Mouse (Mus musculus): ENCODE data around the gene Dock10. TPM values are rescaled to one million over a fixed set of nuclear protein-coding genes. Genes with fewer than 3 reads are reported as not detected.
A peak's percentile ranks its signal among the peaks of the same experiment; 100 is the strongest.
"Not testable (repeated sequence)": the region's sequence is repeated elsewhere in the genome, so short reads cannot be mapped to it uniquely, and the experiment has no call there.

Dock10 gene
- polyA plus RNA-seq, 1 experiment from 2014 or later: 5.5 TPM

- 88% methylated on average over 7 of the region's 7 CpGs for WGBS
- no peak overlapping the region for H3K4me2 ChIP-seq
- no peak overlapping the region for H3K27ac ChIP-seq (replicated peaks)
- no peak overlapping the region for H3K4me3 ChIP-seq
- no peak for ATAC-seq (ENCODE audit: low FRiP score, low read depth)
- H3K4me1 ChIP-seq (replicated peaks): peaks cover 19% of the 10 kb centered on the region
- no peak overlapping the region for H3K9ac ChIP-seq
- H3K9me3 ChIP-seq: no peaks in the 10 kb centered on the region
- no peaks in the 10 kb centered on the region for H3K36me3 ChIP-seq
- H3K27me3 ChIP-seq: no peaks in the 10 kb centered on the region
These were observed 2.8 kb downstream of the Dock10 start for GRCm38 (mm10) chr1:80755296-80756059.

DNA sequence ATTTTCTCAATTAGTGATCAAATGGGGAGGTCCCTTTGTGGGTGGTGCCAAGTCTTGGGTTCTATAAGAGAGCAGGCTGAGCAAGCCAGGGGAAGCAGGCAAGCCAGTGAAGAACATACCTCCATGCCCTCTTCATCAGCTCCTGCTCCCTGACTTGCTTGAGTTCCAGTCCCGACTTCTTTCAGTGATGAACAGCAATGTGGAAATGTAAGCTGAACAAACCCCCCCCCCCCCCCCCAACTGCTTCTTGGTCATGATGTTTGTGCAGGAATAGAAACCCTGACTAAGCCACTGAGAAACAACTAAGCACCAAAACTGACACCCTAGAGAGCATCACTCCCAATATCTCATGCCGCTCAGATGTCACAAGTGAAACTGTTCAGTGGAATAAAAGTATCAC lies 9.2 kb downstream of the Dock10 start:
- H3K9me3 ChIP-seq; H3K4me3 ChIP-seq; H3K9ac ChIP-seq; H3K4me1 ChIP-seq (replicated peaks); H3K27ac ChIP-seq (replicated peaks); H3K27me3 ChIP-seq; H3K4me2 ChIP-seq; ATAC-seq (ENCODE audit: low FRiP score, low read depth); H3K36me3 ChIP-seq: not testable (repeated sequence)
- 81% methylated on average over 2 of the region's 2 CpGs for WGBS

- 74% methylated on average over 2 of the region's 2 CpGs for WGBS
- Histone ChIP-seq H3K9me3 (no peaks in the 10 kb centered on the region), H3K4me3 (no peak overlapping the region), H3K36me3 (no peaks in the 10 kb centered on the region), H3K9ac (no peak overlapping the region), H3K27me3 (no peaks in the 10 kb centered on the region), H3K27ac (replicated peaks) (no peak overlapping the region), H3K4me2 (no peak overlapping the region), H3K4me1 (replicated peaks) (no peaks in the 10 kb centered on the region)
- no peak for ATAC-seq (ENCODE audit: low FRiP score, low read depth)
These were observed 11.4 kb downstream of the Dock10 start for GRCm38 (mm10) chr1:80746691-80747463.

DNA sequence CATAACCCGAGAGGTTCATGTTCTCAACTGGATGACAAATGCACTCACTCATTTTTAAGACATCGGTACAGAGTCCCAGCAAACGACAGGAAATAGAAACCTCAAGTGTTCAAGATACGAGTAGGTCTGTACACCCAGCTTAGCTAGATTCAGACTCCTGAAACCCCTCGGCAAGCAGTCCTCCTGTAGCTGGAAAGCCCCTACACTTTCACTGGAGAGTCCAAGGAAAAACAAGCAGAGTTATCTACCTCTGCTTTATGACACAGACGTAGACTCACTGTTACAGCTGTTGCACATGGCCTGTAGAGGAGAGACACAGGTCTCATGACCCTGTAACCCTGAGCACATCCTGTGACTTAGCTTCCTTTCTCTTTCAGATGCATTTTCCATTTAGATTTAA lies 12.1 kb downstream of the Dock10 start:
- Histone ChIP-seq H3K27ac (replicated peaks) (no peak overlapping the region), H3K4me2 (no peak overlapping the region), H3K36me3 (no peaks in the 10 kb centered on the region), H3K9ac (no peak overlapping the region), H3K4me3 (no peak overlapping the region), H3K4me1 (replicated peaks) (no peaks in the 10 kb centered on the region), H3K9me3 (no peaks in the 10 kb centered on the region), H3K27me3 (no peaks in the 10 kb centered on the region)
- ATAC-seq (ENCODE audit: low FRiP score, low read depth): no peak
- 91% methylated on average over 6 of the region's 6 CpGs for WGBS

DNA sequence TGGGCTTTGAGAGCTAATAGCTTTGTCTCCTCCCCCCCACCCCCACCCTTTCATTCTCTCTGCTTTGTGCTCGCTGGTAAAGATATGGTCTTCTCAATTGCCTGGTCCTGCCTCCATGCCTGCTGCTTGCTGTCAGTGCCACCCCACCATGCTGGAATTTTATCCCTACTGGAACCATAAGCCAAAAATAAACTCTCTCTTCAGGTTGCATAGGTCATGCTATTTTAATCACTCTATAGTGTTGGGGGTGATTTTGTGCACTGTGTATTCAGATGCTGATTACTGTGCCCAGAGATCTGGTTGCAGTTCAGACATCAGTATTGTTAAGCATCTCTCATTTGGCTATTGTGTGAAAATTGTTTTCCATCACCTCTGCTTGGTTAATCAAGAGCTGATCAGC lies 18.9 kb downstream of the Dock10 start:
- H3K36me3 ChIP-seq: no peaks in the 10 kb centered on the region
- no peaks in the 10 kb centered on the region for H3K9me3 ChIP-seq
- WGBS: 38% methylated on average over 1 of the region's 1 CpGs
- no peak overlapping the region for H3K27ac ChIP-seq (replicated peaks)
- no peaks in the 10 kb centered on the region for H3K27me3 ChIP-seq
- no peak overlapping the region for H3K4me3 ChIP-seq
- H3K4me1 ChIP-seq (replicated peaks): no peaks in the 10 kb centered on the region
- H3K4me2 ChIP-seq: no peak overlapping the region
- no peak for ATAC-seq (ENCODE audit: low FRiP score, low read depth)
- no peak overlapping the region for H3K9ac ChIP-seq

DNA sequence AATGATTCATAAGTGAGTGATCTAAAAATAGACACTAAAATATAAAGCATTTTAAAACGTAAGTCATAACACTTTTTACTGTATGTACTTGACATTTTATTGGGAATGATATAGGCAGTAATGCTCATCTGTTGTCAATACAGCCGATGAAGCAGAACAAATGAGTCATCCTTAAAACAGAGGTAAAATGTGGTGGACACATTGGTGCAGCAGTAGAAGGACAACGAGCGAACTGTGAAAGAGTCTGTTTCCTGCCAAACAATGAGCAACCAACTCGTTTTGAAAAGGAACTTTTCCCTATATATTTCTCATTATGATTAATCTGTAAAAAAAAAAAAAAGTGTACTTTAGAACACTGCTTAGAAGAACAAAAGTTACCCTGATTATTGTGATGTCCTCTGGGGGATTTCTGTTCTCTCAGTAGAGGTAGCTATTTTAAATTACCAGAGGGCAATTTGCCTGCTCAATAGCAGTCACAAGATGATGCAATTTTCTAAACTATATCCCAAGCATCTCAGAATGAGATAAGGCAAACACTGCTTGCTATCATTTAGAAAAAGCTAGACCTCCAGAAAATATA lies 20.4 kb downstream of the Dock10 start:
- Histone ChIP-seq H3K27me3 (no peaks in the 10 kb centered on the region), H3K4me1 (replicated peaks) (no peaks in the 10 kb centered on the region), H3K4me3 (no peak overlapping the region), H3K9ac (no peak overlapping the region), H3K27ac (replicated peaks) (no peak overlapping the region), H3K4me2 (no peak overlapping the region), H3K9me3 (no peaks in the 10 kb centered on the region), H3K36me3 (no peaks in the 10 kb centered on the region)
- ATAC-seq (ENCODE audit: low FRiP score, low read depth): no peak
- WGBS: 79% methylated on average over 5 of the region's 5 CpGs

GRCm38 (mm10) chr1:80730582-80730981 lies 27.7 kb downstream of the Dock10 start:
- Histone ChIP-seq H3K27ac (replicated peaks) (no peak overlapping the region), H3K9ac (no peak overlapping the region), H3K27me3 (no peaks in the 10 kb centered on the region), H3K36me3 (no peaks in the 10 kb centered on the region), H3K9me3 (no peaks in the 10 kb centered on the region), H3K4me2 (no peak overlapping the region), H3K4me1 (replicated peaks) (no peaks in the 10 kb centered on the region), H3K4me3 (no peak overlapping the region)
- WGBS: 83% methylated on average over 5 of the region's 5 CpGs
- ATAC-seq (ENCODE audit: low FRiP score, low read depth): no peak

- Histone ChIP-seq H3K4me1 (replicated peaks) (no peaks in the 10 kb centered on the region), H3K9ac (no peak overlapping the region), H3K27ac (replicated peaks) (no peak overlapping the region), H3K4me3 (no peak overlapping the region), H3K4me2 (no peak overlapping the region), H3K36me3 (no peaks in the 10 kb centered on the region), H3K9me3 (no peaks in the 10 kb centered on the region), H3K27me3 (no peaks in the 10 kb centered on the region)
- WGBS: 95% methylated on average over 4 of the region's 4 CpGs
- ATAC-seq (ENCODE audit: low FRiP score, low read depth): no peak
These were observed 28.2 kb downstream of the Dock10 start for GRCm38 (mm10) chr1:80730174-80730573.

- H3K27me3 ChIP-seq: no peaks in the 10 kb centered on the region
- 0 out of 2 replicates have a peak, but pooled peaks have one; percentile 38 for ATAC-seq (ENCODE audit: low FRiP score, low read depth)
- 60% methylated on average over 1 of the region's 1 CpGs for WGBS
- H3K27ac ChIP-seq (replicated peaks): no peak overlapping the region
- no peaks in the 10 kb centered on the region for H3K36me3 ChIP-seq
- H3K9me3 ChIP-seq: no peaks in the 10 kb centered on the region
- no peak overlapping the region for H3K9ac ChIP-seq
- H3K4me3 ChIP-seq: no peak overlapping the region
- no peak overlapping the region for H3K4me2 ChIP-seq
- H3K4me1 ChIP-seq (replicated peaks): no peaks in the 10 kb centered on the region
These were observed 30.1 kb downstream of the Dock10 start for GRCm38 (mm10) chr1:80728183-80728582.

- Histone ChIP-seq H3K9ac (no peak overlapping the region), H3K9me3 (no peaks in the 10 kb centered on the region), H3K4me1 (replicated peaks) (no peaks in the 10 kb centered on the region), H3K27me3 (no peaks in the 10 kb centered on the region), H3K4me3 (no peak overlapping the region), H3K4me2 (no peak overlapping the region), H3K27ac (replicated peaks) (no peak overlapping the region), H3K36me3 (no peaks in the 10 kb centered on the region)
- no peak for ATAC-seq (ENCODE audit: low FRiP score, low read depth)
- WGBS: 80% methylated on average over 4 of the region's 4 CpGs
These were observed 30.9 kb downstream of the Dock10 start for GRCm38 (mm10) chr1:80727403-80727802.

GRCm38 (mm10) chr1:80722647-80723046 lies 35.7 kb downstream of the Dock10 start:
- no peaks in the 10 kb centered on the region for H3K4me1 ChIP-seq (replicated peaks)
- WGBS: 50% methylated on average over 4 of the region's 4 CpGs
- H3K9ac ChIP-seq: no peak overlapping the region
- no peaks in the 10 kb centered on the region for H3K9me3 ChIP-seq
- no peak overlapping the region for H3K4me2 ChIP-seq
- H3K36me3 ChIP-seq: no peaks in the 10 kb centered on the region
- H3K27ac ChIP-seq (replicated peaks): no peak overlapping the region
- no peak for ATAC-seq (ENCODE audit: low FRiP score, low read depth)
- H3K27me3 ChIP-seq: no peaks in the 10 kb centered on the region
- H3K4me3 ChIP-seq: no peak overlapping the region

DNA sequence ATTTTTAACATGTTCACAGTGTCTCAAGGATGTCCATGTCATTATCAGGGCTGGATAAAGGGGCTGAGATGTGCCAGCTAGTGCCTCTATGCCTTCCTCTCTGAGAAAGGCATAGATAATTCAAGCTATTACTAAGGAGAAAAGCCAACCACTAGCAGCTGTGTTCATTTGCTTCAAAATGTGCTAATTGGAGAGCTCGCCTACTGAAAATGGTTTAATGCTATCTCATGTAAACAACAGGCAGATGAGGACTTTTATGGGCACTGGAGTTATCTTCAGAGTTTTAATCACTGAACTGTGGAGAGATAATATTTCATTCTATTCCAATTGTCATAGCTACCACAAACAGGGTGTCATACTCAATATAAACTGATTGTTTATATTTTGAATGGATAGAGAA lies 36.3 kb downstream of the Dock10 start:
- H3K4me1 ChIP-seq (replicated peaks): no peaks in the 10 kb centered on the region
- H3K4me3 ChIP-seq: no peak overlapping the region
- H3K9me3 ChIP-seq: no peaks in the 10 kb centered on the region
- ATAC-seq (ENCODE audit: low FRiP score, low read depth): no peak
- H3K27ac ChIP-seq (replicated peaks): no peak overlapping the region
- no peaks in the 10 kb centered on the region for H3K27me3 ChIP-seq
- 83% methylated on average over 1 of the region's 1 CpGs for WGBS
- no peak overlapping the region for H3K9ac ChIP-seq
- H3K4me2 ChIP-seq: no peak overlapping the region
- H3K36me3 ChIP-seq: no peaks in the 10 kb centered on the region
